Mouse (Mus musculus): Measurements from ENCODE around the gene Ift52.

Gene Ift52

GRCm38 (mm10) chr2:163074808-163075207 lies 57.7 kb downstream of the Ift52 start:
- no peak for DNase-seq (ENCODE audit: low spot score in 2 of 2)

DNA sequence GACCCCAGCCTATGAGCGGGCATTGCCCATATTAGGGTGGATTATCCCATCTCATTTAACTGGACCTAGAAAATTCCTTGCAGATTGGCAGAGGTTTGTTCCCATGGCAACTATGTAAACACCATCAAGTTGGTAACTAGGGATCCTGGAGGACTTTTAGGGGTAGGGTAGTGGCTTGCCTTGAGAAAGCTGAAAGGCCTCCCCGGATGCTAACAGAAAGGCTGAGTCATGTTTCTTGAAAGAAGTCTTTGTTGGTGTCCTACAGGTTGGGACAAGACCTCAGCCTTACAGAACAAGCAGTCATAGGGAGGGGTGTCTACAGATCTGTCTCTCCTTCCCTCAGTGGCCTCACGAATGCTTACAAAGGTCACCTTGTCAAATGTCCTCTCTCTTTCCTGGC lies 58.1 kb downstream of the Ift52 start:
- no peak for DNase-seq (ENCODE audit: low spot score in 2 of 2)

- no peak for DNase-seq (ENCODE audit: low spot score in 2 of 2)
These were observed 61.9 kb downstream of the Ift52 start for GRCm38 (mm10) chr2:163079041-163079440.

GRCm38 (mm10) chr2:163082591-163082990 lies 65.4 kb downstream of the Ift52 start:
- DNase-seq (ENCODE audit: low spot score in 2 of 2), result no peak

- DNase-seq (ENCODE audit: low spot score in 2 of 2), result no peak
These were observed 67.4 kb downstream of the Ift52 start for GRCm38 (mm10) chr2:163084519-163084918.

- no peak for DNase-seq (ENCODE audit: low spot score in 2 of 2)
These were observed 67.9 kb downstream of the Ift52 start for GRCm38 (mm10) chr2:163085047-163085446.

GRCm38 (mm10) chr2:163086561-163086960 lies 69.4 kb downstream of the Ift52 start:
- no peak for DNase-seq (ENCODE audit: low spot score in 2 of 2)

- DNase-seq (ENCODE audit: low spot score in 2 of 2), result no peak
These were observed 70.6 kb downstream of the Ift52 start, which contains the start of gene Gtsf1l for GRCm38 (mm10) chr2:163087728-163088127. Gene Gtsf1l, minus strand, starts transcription at chr2:163087855.

DNA sequence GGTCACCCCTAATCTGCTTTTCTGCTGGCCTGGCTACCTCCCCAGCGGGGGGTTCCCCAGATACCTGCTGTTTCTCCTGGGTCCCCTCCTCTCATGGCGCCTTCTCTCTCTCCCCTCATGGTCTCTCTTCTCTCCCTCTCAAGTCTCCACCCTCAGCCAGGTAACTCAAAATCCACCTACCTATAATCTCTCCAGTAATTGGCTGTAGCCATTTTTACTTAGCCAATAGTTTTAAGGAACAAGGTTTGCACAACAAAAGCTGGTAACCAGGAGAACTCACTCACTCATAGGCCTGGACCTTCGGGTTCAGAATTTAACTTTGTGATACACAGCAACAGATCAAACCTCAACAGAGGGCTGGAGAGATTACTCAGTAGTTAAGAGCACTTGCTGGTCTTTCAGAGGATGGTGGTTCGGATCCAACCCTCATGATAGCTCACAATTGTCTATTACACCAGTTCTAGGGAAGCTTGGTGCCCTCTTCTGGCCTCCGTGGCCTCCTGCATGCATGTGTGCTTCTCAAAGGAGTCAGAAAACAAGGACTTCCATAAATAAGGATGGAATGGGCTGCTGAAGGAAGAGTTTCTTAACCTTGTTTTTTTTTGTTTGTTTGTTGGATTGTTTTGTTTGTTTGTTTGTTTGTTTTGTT lies 72.4 kb downstream of the Ift52 start:
- no peak for DNase-seq (ENCODE audit: low spot score in 2 of 2)

DNA sequence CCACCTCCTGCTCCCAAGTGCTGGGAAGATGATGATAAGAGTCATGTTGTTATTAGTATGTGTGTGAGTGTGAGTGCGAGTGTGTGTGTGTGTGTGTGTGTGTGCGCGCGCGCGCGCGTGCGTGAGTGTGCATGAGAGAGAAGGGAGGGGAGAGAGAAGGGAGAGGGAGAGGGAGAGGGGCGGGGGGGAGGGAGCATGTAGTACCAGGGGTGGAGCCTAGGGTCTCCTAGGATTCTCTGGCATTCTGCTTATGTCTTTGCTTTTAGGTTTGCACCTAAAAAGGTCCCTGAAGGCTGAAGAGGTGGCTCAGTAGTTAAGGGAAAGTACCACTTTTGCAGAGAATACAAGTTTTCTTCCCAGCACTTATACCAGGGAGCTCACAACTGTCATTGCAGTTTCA lies 77.8 kb downstream of the Ift52 start:
- no peak for DNase-seq (ENCODE audit: low spot score in 2 of 2)
